Mouse (Mus musculus) macrophage (primary cell): Measurements from ENCODE around the gene Gm5142. TPM values are rescaled to one million over a fixed set of nuclear protein-coding genes. Genes with fewer than 3 reads are reported as not detected.

Source experiments
- H3K27ac ChIP-seq: fragments of 350-480 bp; formaldehyde crosslinking; 2 replicates; pipeline ENCODE4 v1.9.0; 2021
- H3K36me3 ChIP-seq: fragments of 350-480 bp; formaldehyde crosslinking; 2 replicates; pipeline ENCODE4 v1.9.0; 2021; ENCODE audit errors: inconsistent target
- H3K4me3 ChIP-seq: fragments of 350-480 bp; formaldehyde crosslinking; 2 replicates; pipeline ENCODE4 v1.9.0; 2021; ENCODE audit errors: inconsistent target
- H3K79me2 ChIP-seq: fragments of 350-480 bp; formaldehyde crosslinking; 2 replicates; pipeline ENCODE4 v1.9.0; 2021; ENCODE audit errors: inconsistent target
- WGBS: methylation state at CpG from one replicate; pipeline ENCODE4 v1.1.7; 2026; ENCODE audit warnings: inconsistent platforms; ENCODE audit not compliant: missing documents; 5-methylcytosine and 5-hydroxymethylcytosine counted together
- polyA plus RNA-seq: library from polyadenylated mRNA; stranded (reverse); fragments of 250-400 nt; gene quantifications from 3 replicates; pipeline ENCODE4 v1.2.4, GENCODE M21; 2018; ENCODE audit warnings: inconsistent platforms

Gene Gm5142
- polyA plus RNA-seq, 1 experiment from 2014 or later, result not detected

DNA sequence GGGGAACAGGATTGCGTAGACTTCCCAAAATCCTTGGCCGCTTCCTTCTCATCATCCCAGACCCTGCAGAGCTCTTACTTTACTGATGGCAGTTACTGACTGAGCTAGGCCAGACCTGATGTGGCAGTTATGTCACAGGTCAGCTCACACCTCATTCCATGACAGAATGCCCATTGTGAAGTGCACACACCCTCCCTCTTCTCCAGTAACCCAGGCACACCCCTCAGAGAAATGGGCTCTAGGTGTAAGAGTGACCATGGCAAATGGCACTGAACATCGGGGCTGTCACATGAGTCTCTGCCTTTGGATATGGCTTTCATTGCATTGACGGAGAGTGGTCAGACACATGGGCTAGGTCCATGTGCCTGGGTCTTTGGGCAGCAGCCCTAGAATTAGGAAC, 35.8 kb downstream of the Gm5142 start, which contains the start of gene 1700129C05Rik:
TSS of gene 1700129C05Rik (minus strand) at position 101 of the 400 bp plus-strand sequence.
- Histone ChIP-seq H3K27ac (no peak within 1 kb of the TSS), H3K4me3 (no peak within 1 kb of the TSS), H3K79me2 (no peaks in the 10 kb centered on the region), H3K36me3 (no peaks in the 10 kb centered on the region)
- 98% methylated on average over 4 of the region's 4 CpGs for WGBS

DNA sequence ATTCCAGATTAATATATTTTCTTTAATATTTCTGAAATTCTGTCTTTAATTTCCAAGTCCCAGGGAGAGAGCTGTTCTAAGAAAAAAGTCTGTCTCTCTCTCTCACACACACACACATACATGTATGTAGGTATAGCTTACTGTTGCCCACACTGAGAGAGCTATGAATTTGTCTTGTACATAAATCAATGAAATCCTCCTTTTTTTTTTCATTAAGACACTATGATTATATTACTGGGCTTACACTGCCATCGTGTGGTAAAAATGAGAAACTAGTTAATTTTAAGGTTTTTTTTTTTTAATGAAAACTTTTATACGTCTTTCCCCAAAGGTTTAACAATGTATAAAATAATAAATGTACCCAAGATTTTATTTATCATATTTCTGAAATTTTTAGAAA, 64.3 kb downstream of the Gm5142 start:
- Histone ChIP-seq H3K27ac (no peak overlapping the region), H3K79me2 (no peaks in the 10 kb centered on the region), H3K4me3 (no peak overlapping the region), H3K36me3 (no peaks in the 10 kb centered on the region)
- 10% methylated on average over 2 of the region's 2 CpGs for WGBS

Other genes with a start within 250 kb of the Gm5142 start
- gene 1700129C05Rik, start 35.9 kb downstream of the Gm5142 start, polyA plus RNA-seq, result not detected in 3 replicates
- gene Rcbtb1, start 22.5 kb upstream of the Gm5142 start, polyA plus RNA-seq, result 15.1 to 19.6 TPM (median 16.3 TPM) in 3 replicates
- 0.98 to 2.7 TPM (median 1.3 TPM) in 3 replicates for gene Gm6904, start 81.5 kb upstream of the Gm5142 start, polyA plus RNA-seq
- gene Phf11a, start 118.8 kb upstream of the Gm5142 start, polyA plus RNA-seq, result 5.3 to 18.6 TPM (median 6.0 TPM) in 3 replicates
- 40.6 to 112 TPM (median 69.1 TPM) in 3 replicates for gene Phf11b, start 162.6 kb upstream of the Gm5142 start, polyA plus RNA-seq
- gene Phf11d, start 186.7 kb upstream of the Gm5142 start, polyA plus RNA-seq, result 37.8 to 71.1 TPM (median 49.5 TPM) in 3 replicates
- 0.56 to 2.1 TPM (median 0.87 TPM) in 3 replicates for gene Phf11c, start 216.6 kb upstream of the Gm5142 start, polyA plus RNA-seq